Mouse (Mus musculus): Measurements from ENCODE around the gene Tmem170b. TPM values are rescaled to one million over a fixed set of nuclear protein-coding genes. Genes with fewer than 3 reads are reported as not detected.

Gene Tmem170b
- total RNA-seq, 2 experiments from 2014 or later = 16.7 to 17.1 TPM

GRCm38 (mm10) chr13:41607589-41607988 is 1.9 kb downstream of the Tmem170b start:
- no peak for DNase-seq
- intact Hi-C loops (cut with DNase I; ENCODE audit: low total_unique reads) = no loop called here

DNA sequence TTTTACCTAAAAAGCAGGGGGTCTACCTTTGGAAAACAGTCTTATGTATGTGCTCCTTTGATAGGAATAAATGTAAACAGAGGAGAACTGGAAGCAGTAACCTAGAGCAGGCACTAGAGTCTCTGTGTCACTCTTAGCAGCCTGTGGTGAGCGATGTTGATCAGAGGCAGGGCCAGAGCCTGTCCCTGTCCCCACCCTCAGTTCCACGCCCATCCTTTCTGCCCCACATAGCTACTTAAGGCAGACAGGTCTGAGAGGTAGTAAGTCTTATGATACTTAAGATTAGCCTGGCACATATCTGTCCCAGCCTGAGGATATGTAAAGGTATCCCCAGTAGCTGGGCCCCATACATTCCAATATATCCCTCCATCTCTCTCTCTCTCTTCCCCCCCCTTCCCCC is 2.9 kb downstream of the Tmem170b start:
- no peak for DNase-seq
- intact Hi-C loops (cut with DNase I; ENCODE audit: low total_unique reads) = no loop called here

- intact Hi-C loops (cut with DNase I; ENCODE audit: low total_unique reads) = no loop called here
- DNase-seq = no peak
These were observed 5.3 kb downstream of the Tmem170b start for GRCm38 (mm10) chr13:41611046-41611445.

- intact Hi-C loops (cut with DNase I; ENCODE audit: low total_unique reads) = no loop called here
- no peak for DNase-seq
These were observed 8.8 kb downstream of the Tmem170b start for GRCm38 (mm10) chr13:41614539-41614938.

DNA sequence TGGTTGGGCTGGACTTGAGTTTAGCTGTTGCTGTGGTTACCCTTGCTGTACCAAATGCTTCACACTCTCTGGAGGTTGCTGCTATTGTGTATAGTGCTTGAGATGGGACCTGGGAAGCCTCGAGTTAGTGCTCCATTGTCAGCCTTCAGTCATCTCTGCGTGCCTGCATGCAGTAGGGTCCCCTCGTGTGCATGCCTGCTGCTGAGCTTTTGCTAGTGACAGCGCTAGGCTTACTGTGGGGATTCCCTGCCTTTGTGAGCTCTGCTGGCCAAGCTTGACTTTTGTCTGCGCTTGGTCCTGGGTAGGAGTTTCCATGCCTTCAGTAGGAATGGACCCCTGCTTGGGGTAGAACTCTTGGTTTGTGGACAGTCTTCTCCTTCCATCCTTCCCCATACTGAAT is 9.3 kb downstream of the Tmem170b start:
- no peak for DNase-seq
- intact Hi-C loops (cut with DNase I; ENCODE audit: low total_unique reads) = no loop called here

GRCm38 (mm10) chr13:41619470-41619869 is 13.8 kb downstream of the Tmem170b start:
- no peak for DNase-seq
- intact Hi-C loops (cut with DNase I; ENCODE audit: low total_unique reads) = no loop called here

DNA sequence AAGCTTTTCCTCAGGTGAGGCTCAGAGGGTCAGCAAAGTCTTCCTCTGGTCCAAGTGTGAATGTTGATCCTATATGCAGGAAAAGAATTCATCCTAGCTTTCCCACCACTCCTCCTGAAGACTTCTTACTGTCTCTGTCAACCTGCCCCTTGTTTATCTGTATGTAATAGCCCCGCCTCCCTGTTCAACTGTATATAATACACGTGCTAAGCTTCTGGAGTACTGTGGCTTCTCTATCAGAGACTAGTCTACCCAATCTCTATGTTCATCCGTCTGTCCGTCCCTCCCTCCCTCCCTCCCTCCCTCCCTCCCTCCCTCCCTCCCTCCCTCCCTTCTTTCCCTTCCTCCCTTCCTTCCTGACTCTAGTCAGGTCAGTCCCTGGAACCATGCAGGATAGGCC is 14.4 kb downstream of the Tmem170b start:
- DNase-seq = no peak
- intact Hi-C loops (cut with DNase I; ENCODE audit: low total_unique reads) = no loop called here

GRCm38 (mm10) chr13:41624123-41624522 is 18.4 kb downstream of the Tmem170b start:
- intact Hi-C loops (cut with DNase I; ENCODE audit: low total_unique reads) = no loop called here
- DNase-seq = no peak

DNA sequence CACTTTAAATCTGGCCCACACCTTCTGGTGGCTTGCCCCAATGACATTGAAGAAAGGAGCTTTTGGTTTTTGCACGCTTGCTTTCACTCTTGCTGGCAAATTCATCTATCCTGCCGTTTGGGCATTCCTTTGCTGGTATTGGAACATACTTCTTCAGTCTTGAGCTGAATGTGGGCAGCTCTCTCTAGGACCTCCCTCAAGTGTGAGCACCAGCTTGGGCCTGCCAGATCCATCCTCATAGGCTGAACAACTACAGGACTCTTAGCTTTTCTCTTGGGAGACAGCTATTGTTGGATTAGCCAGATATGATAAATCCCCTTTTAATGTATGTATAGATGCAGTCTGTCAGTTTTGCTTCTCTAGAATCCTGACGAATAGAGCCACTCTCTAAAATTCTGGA is 19.5 kb downstream of the Tmem170b start:
- no peak for DNase-seq
- intact Hi-C loops (cut with DNase I; ENCODE audit: low total_unique reads) = no loop called here

DNA sequence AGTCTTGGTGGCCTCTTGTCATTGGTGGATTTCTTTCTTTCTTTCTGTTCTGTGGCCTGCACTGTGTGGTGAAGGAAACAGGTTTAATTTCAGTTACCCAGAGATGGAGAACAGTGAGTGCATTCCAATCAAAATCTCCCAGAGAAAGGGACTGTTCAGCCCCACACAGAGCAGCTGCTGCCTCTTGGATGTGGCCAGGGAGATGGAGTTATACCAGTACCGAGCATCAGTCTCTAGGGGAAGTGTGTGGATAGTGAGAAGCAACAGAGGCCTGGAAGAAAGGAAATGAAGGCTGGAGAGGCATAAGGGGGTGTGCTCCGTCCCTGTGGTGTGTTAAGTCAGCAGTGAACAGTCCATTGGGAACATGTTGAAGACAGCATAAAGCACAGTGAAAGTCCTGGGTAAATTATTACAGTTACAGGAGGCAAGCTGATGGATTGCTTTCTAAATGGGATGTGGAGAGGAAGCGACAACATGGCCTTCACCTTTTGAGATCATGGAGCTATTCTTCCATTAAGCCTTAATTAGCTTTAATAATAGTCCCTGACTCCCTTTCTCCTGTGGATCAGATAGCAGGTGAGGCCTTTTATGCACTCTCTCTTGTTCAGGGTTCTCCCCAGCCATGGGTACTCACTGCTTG is 21.7 kb downstream of the Tmem170b start:
- intact Hi-C loops (cut with DNase I; ENCODE audit: low total_unique reads) = no loop called here
- no peak for DNase-seq

DNA sequence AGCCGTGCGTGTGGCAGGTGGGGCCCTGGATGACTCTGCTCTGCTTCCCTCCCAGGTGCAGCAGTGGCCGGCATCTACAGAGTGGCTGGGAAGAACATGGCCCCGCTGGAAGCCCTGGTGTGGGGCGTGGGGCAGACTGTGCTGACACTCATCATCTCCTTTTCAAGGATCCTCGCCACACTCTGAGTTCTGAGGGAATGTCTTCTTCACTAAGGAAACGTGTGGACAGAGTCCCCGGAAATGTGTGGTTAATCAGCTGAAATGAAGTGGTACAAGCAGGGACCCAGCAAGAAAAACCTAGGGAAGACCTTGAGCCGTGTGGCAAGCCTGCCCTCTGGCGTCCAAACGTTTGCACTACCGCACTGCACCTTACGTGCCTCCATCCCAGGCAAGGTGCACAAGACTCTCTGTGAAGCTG is 28.7 kb downstream of the Tmem170b start:
- intact Hi-C loops (cut with DNase I; ENCODE audit: low total_unique reads) = loop anchor here (10.0 kb wide), 1 partner anchor 60 kb away; no protein-coding TSS in a partner anchor
- peak; percentile 63 for DNase-seq

GRCm38 (mm10) chr13:41638083-41638482 is 32.4 kb downstream of the Tmem170b start:
- intact Hi-C loops (cut with DNase I; ENCODE audit: low total_unique reads) = loop anchor here (10.0 kb wide), 1 partner anchor 63 kb away; no protein-coding TSS in a partner anchor
- DNase-seq = no peak

- intact Hi-C loops (cut with DNase I; ENCODE audit: low total_unique reads) = loop anchor here (2.0 to 10.0 kb wide), 2 partner anchors 66 to 602 kb away; no protein-coding TSS in a partner anchor
- peak; percentile 23 for DNase-seq
These were observed 37.1 kb downstream of the Tmem170b start for GRCm38 (mm10) chr13:41642851-41643250.

- intact Hi-C loops (cut with DNase I; ENCODE audit: low total_unique reads) = loop anchor here (2.0 to 10.0 kb wide), 2 partner anchors 65 to 601 kb away; no protein-coding TSS in a partner anchor
- DNase-seq = no peak
These were observed 38.1 kb downstream of the Tmem170b start for GRCm38 (mm10) chr13:41643798-41644197.

DNA sequence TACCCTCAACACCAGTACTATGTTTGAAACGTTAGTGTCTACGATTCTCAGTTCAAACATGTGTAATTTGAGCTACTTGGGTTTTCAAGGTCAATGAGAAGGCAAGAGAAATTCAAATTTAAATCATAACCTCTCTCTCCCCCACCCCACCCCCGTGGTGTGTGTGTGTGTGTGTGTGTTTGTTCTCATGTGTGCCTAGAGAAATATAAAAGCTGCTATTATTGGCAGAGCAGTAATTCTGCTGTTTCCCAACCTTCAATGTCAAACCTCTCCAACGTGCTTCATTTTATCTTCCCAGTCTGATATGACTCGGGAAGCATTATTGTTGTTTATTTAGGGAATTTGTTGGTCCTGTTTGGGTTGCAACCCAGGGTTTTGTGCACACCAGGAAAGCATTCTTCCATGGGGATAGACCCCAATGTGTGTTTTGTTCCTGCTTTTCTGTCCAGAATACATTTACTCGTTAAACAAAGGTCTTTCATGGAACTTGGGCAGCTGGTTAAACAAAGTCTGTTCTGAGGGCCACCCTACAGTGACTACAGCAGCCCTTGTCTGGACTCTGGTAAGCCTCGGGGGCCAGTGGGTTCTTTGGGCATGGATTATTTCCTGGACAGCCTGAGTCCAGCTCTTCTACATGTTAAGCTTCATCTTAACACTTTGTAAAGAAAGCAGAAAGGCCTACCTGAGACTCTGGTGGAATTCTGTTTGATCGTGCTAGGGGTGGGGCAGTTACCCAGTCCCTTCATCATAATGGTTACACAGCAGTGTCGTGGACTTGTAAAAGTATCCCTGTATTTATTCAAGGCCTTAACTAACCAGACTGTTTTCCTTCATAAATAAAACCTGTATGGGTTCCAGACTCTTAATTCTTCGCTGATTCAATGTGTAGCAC is 39.1 kb downstream of the Tmem170b start:
- DNase-seq = no peak
- intact Hi-C loops (cut with DNase I; ENCODE audit: low total_unique reads) = loop anchor here (10.0 kb wide), 1 partner anchor 600 kb away; no protein-coding TSS in a partner anchor

DNA sequence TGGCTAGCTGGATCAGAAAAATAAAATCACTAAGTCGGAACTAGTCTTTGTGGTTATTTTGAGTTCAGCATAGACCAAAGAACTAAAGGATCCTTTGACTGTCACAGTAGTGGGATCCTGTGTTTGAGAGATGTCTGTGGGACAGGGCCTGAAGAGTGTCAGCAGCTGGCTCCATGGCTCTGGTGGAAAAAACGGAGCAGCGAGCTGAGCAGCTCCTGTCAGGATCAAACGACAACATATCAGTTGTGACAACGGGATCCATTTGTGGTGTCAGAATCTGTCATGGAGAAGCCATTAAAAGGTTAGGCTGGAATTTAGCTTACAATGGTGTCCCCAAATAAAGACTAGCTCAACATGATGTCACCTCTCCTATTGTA is 39.8 kb downstream of the Tmem170b start:
- intact Hi-C loops (cut with DNase I; ENCODE audit: low total_unique reads) = loop anchor here (10.0 kb wide), 1 partner anchor 599 kb away; no protein-coding TSS in a partner anchor
- DNase-seq = no peak

GRCm38 (mm10) chr13:41647976-41648375 is 42.3 kb downstream of the Tmem170b start:
- intact Hi-C loops (cut with DNase I; ENCODE audit: low total_unique reads) = loop anchor here (10.0 kb wide), 1 partner anchor 597 kb away; no protein-coding TSS in a partner anchor
- DNase-seq = no peak

- no peak for DNase-seq
- intact Hi-C loops (cut with DNase I; ENCODE audit: low total_unique reads) = no loop called here
These were observed 45.0 kb downstream of the Tmem170b start for GRCm38 (mm10) chr13:41650665-41651064.

DNA sequence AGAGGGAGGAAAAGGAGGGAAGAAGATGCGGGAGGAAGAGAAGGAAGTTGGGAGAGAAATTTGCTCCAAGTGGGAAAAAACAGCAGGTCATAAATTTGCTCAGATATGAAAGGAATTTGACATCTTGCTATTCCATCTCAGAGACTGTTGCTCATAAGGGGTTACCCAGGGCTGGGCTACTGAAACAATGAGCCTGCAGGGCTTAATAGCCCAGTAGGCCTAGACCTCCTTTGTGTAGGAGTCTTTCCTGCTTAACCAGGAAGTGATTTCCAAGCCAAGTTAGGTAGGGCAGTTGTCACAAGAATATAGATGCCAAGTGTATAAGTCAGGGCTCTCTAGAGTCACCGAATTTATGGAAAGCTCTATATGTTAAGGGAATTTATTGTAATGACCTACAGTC is 48.1 kb downstream of the Tmem170b start:
- intact Hi-C loops (cut with DNase I; ENCODE audit: low total_unique reads) = no loop called here
- DNase-seq = no peak

GRCm38 (mm10) chr13:41655576-41656090 is 49.9 kb downstream of the Tmem170b start:
- DNase-seq = no peak
- intact Hi-C loops (cut with DNase I; ENCODE audit: low total_unique reads) = no loop called here

All from gastrocnemius, postnatal 14 days (tissue).